Mouse (Mus musculus) right cerebral cortex, postnatal 36 days (tissue): ENCODE data around the gene Nbea.

Source experiments
- DNase-seq, 2 experiments: peaks; one replicate each; pipeline ENCODE4 v3.0.0; 2022; ENCODE audit warnings: low spot score in 2 of 2, mixed read lengths in 1 of 2

The Nbea gene

DNA sequence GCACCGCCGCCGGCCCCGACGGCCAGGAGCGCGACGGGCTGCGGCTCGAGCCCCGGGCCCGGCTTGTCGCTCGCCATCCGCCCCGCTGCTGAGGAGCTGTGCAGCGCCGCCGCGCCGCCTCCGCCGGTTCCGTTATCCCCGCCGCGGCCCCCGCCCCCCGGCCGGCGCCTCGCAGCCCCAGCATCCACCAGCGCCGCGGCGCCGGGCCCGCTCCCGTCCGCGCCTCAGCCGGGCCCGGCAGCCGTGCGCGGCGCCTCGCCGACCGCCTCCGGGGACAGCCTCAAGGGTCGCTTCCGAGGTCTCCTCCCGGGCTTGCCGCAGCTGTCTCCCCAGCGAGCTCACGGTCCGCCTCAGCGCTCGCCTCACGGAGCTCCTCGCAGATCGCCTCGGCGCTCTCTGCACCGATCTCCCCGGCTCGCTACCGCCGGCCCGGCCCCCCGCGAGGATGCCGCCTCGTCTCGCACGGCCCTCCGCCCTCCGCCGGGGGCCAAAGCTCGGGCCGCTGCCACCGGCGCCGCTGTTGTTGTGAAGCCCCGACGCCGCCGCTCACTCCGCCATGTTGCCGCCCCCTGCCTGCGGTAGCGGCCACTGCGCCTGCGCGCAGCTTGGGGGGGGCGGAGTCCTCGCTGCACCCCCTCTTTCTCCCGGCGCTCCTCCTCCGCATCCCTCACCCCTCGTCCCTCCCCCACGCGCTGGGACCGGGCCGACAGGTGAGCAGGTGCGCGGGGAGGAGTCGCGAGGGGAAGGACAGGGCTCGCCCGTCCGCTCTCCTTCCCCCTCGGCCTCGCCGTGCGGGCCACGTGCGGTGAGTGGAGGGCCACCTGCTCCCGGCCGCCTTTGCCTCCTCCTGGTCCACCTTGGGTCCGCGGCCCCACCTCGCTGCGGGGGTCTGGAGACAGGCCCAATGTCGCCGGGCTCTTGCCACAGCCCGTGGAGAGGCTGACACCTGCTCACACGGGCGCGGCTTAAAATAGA is at the start of gene Nbea:
TSS of gene Nbea (minus strand) at position 543 of the 975 bp plus-strand sequence.
- peak; percentile 80 to 83 for DNase-seq

DNA sequence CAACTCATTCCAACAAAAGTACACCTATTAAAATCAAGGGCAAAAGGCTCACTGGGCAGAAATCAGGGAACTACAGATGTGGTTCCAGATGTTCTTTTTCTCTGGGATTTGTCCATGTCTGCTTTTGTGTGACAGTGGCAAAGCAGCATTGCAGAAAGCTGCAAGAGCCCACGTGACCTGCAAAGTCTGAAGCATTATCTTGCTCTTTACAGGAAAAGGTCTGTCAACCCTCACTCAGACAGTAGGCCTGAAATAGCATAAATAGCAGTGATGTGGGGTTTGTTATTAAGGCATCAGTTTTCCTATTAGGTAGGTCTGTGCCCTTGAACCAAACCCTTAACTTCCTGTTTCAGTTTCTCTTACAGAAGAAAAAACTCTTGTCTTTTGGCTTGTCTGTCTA is 45.8 kb upstream of the Nbea start:
- no peak for DNase-seq

DNA sequence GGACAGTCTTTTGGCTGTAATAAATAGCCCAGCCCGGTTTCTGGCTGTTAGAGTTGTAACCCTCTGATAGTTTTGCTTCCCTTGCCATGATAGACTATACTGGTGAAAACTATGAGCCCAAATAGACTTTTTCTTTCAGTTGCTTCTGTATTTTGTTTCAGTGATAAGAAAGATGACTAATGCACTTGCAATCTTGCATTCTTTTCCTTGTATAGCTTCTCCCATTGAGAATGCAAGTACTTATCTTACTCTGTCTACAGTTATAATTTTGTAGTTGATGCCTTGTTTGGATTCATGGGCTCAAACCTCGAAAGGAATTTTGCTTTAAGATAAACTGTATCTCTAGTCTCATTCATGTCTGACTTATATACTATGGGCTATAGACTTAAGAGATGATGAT is 32.5 kb upstream of the Nbea start:
- DNase-seq = no peak

DNA sequence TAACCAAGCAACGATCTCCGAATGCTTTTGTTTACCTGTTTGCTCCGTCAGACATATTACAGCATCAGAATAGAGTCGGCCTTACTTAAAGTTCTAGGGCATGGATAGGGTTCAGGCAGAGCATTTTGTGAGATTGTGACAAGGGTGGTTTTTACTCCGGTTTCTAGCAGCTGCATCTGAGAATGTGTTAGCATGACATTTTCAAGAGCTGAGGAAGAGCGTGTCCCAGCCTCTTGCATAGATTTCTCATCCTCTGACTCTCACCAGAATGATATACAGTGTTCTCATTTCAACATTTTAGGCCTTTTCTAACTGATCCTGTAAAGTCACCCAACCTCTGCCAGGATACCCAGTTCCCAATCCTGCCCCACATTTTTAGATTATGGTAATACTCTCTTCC is 20.5 kb upstream of the Nbea start:
- DNase-seq = no peak

DNA sequence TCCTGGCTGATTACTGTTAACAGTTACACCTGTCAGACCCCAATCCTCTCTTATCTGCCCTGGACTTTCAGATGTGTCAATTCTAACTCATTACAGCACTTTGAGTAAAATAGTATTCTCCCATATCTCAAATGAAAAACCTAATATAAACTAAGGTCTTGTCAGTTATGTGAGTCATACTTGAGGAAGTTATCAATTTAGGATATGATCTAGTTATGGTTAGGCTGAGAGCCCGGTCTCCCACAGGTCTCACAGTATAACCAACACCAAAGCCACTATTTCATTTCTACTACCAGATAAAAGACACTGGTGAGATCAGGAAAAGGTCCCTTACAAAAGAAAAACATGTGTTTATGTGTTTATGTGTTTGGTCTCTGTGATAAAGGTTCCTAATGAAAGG is 4.7 kb upstream of the Nbea start:
- no peak for DNase-seq

DNA sequence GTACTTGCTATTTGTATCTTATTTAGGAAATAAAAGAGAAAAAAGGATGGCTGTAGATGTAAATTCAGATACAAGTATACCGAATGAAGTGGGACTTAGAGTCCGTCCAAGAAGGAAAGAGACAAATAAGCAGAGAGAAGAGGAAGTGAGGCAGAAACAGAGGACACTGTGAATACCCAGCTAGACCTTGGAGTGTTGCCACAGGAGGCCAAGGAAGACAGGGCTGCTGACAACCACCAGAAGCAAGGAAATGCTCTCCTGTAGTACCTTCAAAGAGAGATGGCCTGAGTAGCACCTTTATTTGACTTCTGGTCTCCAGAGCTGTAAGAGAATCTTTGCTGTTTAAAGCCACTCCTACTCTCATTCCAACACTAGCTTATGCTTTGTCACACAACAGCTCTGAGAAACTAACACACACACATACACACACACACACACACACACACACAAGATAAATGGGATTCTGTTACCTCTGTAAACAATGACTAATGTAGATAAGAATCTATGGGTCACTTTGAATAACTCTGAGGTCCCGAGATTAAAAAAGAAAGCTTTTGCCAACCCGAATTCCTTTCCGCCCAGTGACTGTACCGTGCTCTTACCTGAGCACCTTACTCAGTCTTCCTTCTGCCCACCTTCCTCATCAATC is 3.8 kb upstream of the Nbea start:
- DNase-seq = no peak

DNA sequence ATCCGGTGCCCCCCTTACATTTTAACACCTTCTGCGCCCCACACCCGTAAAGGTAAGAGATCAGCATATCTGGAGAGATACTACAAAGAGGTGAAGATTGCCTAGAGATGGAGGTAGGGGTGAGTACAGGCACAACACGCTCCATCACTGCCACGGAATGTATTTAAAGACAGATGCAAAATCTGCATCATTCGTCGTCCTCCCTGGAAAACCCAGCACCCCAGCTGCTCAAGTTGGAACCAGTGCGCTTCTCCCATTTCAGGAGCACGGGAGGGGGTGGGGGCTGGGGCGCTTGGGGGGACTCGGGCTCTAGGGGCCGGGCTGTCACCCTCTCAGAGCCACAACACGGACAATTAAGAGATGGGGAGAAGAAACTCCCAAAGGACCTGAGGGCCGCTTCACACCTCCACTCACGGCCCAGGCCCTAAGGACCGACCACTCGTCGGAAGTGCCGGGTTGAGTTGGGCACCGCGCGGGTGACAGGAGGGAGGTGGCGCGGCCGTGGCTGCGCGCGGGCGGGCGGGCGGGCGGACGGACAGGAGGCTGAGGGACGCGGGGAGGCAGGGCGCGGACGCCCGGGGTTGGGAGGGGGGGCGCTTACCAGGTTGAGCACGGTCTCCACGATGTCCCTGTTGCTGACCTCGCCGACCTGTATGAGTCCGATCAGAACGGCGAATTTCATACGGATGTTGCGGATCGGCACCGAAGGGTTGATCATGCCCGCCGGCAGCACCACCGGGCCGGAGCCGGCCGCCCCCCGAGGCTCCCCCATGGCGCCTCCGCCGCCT is 936 bp downstream of the Nbea start:
- DNase-seq = no peak

DNA sequence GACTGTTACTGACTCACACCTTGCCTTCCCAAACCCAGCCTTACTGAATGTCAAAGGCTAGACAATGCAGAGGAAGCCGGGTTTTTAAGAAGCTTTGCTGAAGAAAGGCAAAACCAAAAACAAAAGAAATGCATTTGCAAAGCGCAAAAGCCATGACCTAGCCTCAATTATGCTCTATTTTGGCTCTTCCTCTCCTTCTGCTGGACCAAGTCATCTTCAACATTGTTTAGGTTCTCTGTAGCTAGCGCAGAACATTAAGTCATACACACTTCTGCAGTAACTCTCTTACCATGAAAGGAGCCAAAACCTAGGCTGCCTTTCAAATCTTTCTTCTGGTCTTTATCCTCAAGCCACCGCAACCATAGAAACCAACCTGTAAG is 1.5 kb downstream of the Nbea start:
- no peak for DNase-seq

DNA sequence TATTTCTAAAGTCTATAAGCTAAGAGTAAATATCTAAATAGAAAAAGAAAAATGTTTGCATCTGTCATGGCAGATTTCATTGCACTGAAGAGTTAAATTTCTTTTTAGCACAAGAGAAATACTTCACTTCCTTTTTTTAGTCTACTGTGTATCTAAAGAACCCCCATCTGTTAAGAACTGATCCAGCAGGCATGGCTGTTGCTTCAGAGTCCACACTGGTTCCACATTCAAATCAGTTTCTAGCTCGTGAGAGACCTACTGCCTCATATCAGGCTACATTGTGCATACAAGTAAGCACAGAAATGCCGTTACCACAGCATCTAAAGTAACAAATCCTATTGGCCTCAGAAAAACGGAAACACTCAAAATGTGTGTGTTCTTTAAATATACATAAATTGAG is 2.5 kb downstream of the Nbea start:
- DNase-seq = no peak

DNA sequence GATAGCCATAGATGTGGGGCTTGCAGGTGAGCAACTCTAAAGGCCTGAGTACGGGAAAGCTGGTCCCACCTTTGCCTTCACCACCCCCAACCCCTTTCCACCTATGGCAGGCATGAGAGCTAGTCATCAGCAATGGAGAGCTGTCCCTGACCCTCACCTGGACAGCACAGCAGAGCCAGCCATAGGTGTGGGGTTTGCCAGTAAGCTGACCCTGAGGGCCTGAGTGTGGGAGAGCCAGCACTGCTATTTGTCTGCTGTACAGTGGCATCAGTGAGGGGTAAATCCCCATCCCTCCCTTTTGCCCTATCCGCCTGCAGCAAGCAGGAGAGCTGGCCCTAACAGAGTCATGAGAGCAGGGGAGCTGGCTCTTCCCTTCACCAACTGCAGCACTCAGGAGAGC is 25.6 kb downstream of the Nbea start:
- no peak for DNase-seq

DNA sequence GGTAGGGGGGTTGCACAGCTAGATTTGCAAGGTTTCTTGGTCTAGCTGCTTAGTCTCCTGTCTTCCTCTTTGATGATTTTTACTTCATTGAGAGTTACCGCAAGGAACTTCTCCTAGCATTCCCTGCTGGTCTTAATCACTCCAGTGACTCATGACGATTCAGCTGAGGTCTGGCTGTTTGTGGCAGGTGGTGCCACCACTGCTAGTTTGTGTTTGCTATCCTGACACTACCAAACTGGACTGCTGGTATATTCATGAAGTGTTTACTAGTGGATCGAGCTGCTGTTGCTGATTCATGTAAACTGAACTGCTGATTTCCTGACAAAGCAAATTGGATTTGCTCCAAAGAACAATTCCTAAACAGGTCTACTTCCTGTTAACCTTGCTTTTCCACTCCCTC is 56.8 kb downstream of the Nbea start:
- DNase-seq = no peak

DNA sequence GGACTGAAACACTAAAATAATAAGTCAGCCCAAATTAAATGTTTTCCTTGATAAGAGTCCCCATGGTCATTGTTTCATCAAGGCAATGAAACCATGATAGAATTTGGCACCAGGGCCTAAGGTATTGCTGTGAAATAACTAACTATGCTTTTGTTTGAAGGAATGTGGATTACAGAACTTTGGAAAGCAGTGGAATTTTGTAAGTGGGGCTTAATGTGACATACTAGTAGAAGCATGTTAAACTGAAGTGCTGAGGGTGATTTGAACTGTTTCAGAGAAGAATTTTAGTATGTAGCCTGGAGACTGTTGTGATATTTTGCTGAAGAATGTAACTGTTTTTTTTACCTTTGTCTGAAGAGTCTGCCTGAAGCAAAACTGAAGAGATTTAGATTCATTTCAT is 66.9 kb downstream of the Nbea start:
- no peak for DNase-seq

DNA sequence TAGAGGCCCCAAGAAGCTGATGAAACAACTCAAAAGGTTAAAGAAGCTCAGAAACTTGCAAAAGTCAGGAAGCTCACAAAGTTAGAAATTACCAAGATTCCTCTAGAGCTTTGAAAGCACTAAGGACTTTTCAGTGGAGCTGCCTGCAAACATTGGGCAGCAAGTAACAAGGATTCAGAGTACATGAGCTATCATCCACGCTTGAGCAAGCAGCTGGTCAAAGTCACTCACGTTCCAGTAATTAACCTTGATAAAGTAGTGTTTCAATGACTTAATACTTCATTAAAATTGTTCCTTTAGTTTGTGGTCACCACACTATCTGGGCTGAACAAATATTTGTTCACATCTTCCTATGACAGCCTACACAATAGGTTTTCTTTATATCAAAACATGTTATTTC is 75.4 kb downstream of the Nbea start:
- DNase-seq = no peak

DNA sequence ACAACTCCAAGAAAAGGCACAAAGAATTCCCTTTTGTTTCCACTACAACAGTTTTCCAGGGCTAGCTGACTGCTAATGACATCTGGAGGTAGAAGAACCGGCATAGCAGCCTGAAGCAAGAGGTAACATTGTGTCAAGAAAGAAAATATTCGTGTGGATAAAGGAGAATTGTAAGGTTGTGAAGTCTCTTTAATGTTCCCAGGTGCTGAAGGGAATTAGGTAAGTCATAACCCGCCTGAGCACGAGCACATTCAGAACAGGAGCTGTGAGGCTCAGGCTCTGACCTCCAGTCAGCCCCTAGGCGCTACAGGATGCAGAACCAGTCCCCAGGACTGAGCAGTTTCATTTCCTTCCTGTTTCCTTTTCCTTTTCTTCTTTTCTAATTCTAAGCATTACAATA is 86.4 kb downstream of the Nbea start:
- no peak for DNase-seq

DNA sequence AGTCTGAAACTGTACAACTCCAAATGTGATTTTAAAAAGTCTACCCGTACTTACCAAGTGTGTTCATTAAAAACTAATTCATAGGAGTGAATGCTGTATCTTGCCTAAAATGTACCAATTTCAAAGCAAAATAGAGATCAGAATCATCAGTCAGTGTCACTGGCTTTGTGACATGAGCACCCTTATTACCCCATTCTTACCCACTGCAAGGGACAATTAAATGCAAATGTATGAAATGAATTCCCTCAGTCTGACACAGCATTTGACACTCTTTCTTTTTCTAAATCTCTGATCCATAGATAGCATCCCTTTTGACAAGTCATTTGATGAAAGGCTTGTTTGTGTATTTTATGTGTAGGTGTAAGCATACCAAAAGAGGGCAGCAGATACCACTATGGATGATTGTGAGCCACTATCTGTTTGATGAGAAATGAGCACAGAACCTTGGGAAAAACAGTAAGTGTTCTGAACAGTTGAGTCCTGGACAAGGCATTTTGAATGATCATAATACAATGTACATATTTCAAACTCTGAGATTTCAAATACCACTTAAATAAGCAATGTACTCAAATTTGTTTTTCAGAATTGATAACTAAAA is 104.4 kb downstream of the Nbea start:
- DNase-seq = no peak

DNA sequence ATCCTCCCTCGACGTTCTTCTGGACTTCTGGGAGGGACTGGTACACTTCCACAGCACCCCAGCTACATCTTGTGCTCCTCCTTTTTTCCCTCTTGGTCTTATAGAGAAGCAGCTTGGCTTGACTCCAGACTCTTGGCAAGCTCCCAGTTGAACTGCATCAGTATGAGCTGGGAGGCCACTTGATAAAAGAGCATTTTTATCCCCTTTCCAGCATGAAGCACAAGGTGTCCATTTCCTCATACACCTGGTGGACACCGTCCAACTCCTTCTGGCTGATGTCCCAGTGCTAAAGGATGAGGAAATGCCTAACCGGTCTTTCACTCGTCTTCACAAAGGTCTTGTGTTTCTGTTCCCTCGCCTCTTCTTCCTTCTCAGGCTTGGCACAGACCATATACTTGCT is 115.7 kb downstream of the Nbea start:
- DNase-seq = no peak

DNA sequence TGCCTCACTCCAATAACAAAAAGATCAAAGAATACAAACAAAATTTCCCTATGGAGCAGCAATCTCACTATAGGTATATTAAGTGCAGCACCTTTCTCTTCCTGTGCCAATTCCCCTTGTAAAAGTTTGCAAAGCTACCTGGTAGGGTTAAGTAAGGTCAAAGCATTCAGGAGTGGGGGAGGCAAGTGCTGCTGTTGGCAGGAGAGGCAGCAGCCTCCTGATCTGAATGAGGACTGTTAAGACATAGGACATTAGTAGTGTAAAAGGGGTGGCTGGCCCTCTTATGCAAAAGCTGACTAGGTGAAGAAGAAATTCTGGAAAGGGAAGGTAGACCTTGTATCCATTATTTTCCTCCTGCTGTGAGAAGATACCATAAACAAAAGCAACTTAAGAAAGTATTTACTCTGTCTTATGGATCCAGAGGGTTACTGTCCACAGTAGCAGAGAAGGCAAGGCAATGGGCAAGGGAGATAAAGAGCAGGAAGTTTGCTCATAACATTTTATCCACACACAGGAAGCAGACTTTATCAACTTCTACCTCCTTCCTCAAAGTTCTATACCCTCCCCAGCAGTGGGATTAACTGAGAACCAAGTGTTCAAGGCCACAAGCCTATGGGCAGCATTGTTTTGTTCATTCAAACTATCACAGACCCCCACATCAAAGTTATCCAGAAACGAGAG is 117.0 kb downstream of the Nbea start:
- DNase-seq = no peak

DNA sequence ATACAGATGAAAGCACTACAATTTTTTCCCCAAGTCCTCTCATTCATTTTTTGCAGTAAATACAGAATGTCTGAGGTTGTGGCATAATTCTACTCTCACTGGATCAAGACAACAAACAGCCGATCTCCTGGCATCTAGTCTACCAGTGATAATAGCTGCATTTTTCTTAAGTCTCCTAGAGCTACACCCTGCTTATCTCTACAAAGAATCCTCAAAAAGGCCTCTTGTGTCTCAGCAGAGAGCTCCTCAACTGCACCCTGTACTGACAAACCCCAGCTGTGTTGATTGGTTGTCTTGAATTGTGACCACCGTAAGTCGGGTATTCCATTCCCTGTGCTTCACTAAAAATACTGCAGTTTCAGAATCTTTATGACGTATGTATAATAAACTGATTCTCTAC is 118.3 kb downstream of the Nbea start:
- no peak for DNase-seq

DNA sequence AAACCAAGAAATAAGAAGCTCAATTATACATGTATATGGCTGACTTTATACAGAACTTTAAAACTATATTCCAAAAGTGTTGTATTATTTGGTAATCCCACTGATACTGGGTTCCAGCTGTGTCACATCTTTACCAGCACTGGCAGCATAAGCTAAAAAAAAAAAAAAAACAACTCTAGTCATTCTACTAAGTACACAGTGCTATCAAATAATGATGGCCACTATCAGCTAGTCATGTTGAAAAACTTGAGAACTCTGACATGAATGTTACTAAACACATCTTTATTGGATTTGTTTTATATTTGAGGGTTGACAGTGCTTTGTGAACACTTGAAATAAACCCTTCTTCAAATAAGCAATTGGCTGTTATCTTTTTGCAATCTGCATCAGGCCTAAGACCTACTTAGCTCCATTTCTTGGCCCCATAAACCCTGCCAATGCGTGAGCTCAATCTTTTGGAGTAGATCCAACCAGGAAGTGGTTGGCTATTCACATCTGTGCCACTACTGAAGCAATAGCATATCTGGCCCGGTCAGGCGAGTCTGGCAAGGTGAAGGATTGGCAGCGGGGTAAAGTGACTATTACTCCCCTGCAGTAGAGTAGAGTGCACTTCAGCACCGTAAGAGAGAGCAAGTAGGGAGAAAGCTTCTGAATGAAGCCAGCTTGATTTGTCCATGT is 137.7 kb downstream of the Nbea start:
- no peak for DNase-seq

DNA sequence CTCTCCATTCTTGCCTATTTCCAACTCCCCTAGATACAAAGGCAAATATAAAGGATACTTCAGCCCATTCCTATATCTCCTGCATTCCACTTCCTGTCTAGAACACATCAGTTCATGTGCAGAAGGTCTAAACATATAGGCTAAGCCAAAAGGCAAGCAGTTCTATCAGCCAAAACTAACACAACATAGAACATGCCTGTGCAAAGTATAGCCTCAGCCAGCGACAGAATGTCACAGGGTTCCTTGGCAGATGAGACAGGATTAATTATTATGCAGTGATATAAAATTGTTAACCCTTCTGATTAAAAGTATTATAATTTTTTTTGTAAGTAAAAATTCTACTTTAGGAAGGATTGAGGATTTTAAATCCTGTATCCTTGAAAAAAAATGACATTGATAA is 140.4 kb downstream of the Nbea start:
- no peak for DNase-seq

DNA sequence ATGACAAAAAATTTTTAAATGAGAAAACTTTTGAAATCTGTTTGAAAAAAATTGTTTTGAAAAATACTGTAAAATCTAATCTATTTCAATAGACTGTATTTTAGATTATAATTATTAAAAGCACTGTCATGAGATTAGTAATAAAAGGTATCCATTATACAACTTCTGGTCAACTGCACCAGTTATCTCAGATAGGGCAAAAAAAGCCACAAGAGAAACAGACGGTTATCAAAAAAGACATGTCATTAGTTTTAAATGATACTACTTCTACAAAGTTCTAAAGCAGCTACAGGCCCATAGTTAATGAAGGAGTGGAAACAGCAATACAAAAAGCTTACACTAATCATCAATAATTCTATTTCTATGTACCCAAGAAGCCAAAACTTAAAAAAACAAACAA is 144.0 kb downstream of the Nbea start:
- no peak for DNase-seq
